11 mouse cellular contexts compared by ENCODE assay signal in the genomic region with DNA sequence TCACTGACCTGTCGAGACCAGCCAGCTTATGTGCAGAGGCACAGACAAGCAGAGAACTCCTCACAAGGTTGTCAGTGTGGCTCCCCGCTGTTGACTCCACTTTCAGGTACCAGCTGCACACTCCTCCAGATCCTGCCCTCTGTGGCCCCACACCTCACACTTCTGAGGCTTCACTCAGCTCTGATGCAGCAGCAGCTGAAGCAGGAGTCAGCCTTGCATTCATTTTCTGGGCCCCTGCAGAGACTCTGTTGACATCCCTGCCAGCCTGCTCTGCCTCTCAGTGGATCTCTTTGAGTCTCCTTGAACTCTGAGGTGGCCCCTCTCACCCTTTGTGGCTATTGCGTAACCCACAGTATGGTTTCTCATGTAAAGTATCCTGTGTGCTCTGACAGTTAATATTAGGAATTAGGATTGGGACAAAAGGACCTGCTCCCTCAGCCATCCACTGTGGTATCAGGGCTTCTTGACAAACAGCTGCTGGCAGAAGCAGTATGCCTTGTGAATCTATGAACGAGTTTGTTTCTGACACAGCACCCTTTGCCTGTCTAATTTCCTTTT. TPM values are rescaled to one million over a fixed set of nuclear protein-coding genes. Genes with fewer than 3 reads are reported as not detected.
DNase-seq lines count a peak whose midpoint lies in the region; ATAC-seq and TF ChIP-seq lines count a peak whose summit lies in the region.
"Had no signal": no experiment of that assay in that cellular context is flagged by ENCODE, and none has a peak within 500 bp of the region (broad histone marks: within the 10 kb centered on the region; RNA-seq: fewer than 3 reads in every experiment).

No protein-coding gene starts in this region.

- H3K27ac ChIP-seq in kidney, embryonic 16.5 days (ENCODE audit: low read length): no peak overlapping the region
- H3K27ac ChIP-seq in hindbrain, embryonic 11.5 days (ENCODE audit: low read depth, low read length): peak overlapping the region; percentile 67
- peak overlapping the region; percentile 53; the same call in 1 of the 2 replicates for H3K27ac ChIP-seq in midbrain, embryonic 15.5 days
- H3K27ac ChIP-seq in cerebellum, adult 2 months (ENCODE audit: insufficient read depth, low read length): no peak overlapping the region

- H3K4me2 ChIP-seq in kidney, embryonic 16.5 days (replicated peaks; ENCODE audit: low read depth, low read length): no peak overlapping the region
- no peak overlapping the region for H3K4me2 ChIP-seq in hindbrain, embryonic 11.5 days (replicated peaks; ENCODE audit: low read depth, low read length)
- H3K4me2 ChIP-seq in midbrain, embryonic 15.5 days: no peak overlapping the region

- no peak for TF ChIP-seq CTCF in cerebellum, adult 2 months (IDR thresholded peaks at IDR 0.05; ENCODE audit: borderline replicate concordance, insufficient read depth, low read depth, low read length)

- 64% methylated on average over 4 of the region's 4 CpGs for WGBS in kidney, embryonic 16.5 days
- WGBS in hindbrain, embryonic 11.5 days: 39% methylated on average over 4 of the region's 4 CpGs
- 34% methylated on average over 4 of the region's 4 CpGs for WGBS in midbrain, embryonic 15.5 days
- 54% methylated on average over 4 of the region's 4 CpGs for WGBS in cerebellum, adult 2 months

- 0 out of 2 replicates have a peak, but pooled peaks cover 3% of the 10 kb centered on the region for H3K4me1 ChIP-seq in kidney, embryonic 16.5 days (ENCODE audit: insufficient read depth, low read length)
- H3K4me1 ChIP-seq in hindbrain, embryonic 11.5 days (replicated peaks; ENCODE audit: control insufficient read depth, insufficient read depth, low read length): peaks cover 6% of the 10 kb centered on the region; the same call in 1 of the 2 replicates
- H3K4me1 ChIP-seq in midbrain, embryonic 15.5 days: peaks cover 16% of the 10 kb centered on the region
- no peaks in the 10 kb centered on the region for H3K4me1 ChIP-seq in cerebellum, adult 2 months (ENCODE audit: control insufficient read depth, insufficient read depth, low read length)

- H3K27me3 ChIP-seq in kidney, embryonic 16.5 days (ENCODE audit: insufficient read depth, low read length): no peaks in the 10 kb centered on the region
- no peaks in the 10 kb centered on the region for H3K27me3 ChIP-seq in hindbrain, embryonic 11.5 days (ENCODE audit: control insufficient read depth, insufficient read depth, low read length)
- H3K27me3 ChIP-seq in midbrain, embryonic 15.5 days (replicated peaks): no peaks in the 10 kb centered on the region
- H3K27me3 ChIP-seq in cerebellum, adult 2 months (ENCODE audit: control insufficient read depth, insufficient read depth, low read length): no peaks in the 10 kb centered on the region; the same call in 1 of the 2 replicates

- no peaks in the 10 kb centered on the region for H3K36me3 ChIP-seq in kidney, embryonic 16.5 days (ENCODE audit: insufficient read depth, low read length)
- H3K36me3 ChIP-seq in hindbrain, embryonic 11.5 days (ENCODE audit: control insufficient read depth, insufficient read depth, low read length): no peaks in the 10 kb centered on the region
- no peaks in the 10 kb centered on the region for H3K36me3 ChIP-seq in midbrain, embryonic 15.5 days (replicated peaks)

- H3K9me3 ChIP-seq in kidney, embryonic 16.5 days (ENCODE audit: low read length): no peaks in the 10 kb centered on the region
- no peaks in the 10 kb centered on the region for H3K9me3 ChIP-seq in hindbrain, embryonic 11.5 days (ENCODE audit: control insufficient read depth, low read length)
- no peaks in the 10 kb centered on the region for H3K9me3 ChIP-seq in midbrain, embryonic 15.5 days

- TF ChIP-seq POLR2A in cerebellum, adult 2 months (IDR thresholded peaks at IDR 0.05; ENCODE audit: borderline replicate concordance, insufficient read depth, low read length): no peak

- no peak for ATAC-seq in kidney, embryonic 16.5 days (ENCODE audit: low FRiP score, low TSS enrichment)
- ATAC-seq in hindbrain, embryonic 11.5 days (ENCODE audit: low FRiP score): peak; percentile 12; the same call in 1 of the 2 replicates
- ATAC-seq in midbrain, embryonic 15.5 days (replicated peaks): no peak
- no peak for ATAC-seq in megakaryocyte-erythroid progenitor cell, adult 5-6 weeks (replicated peaks; ENCODE audit: low FRiP score, low TSS enrichment, poor library complexity, severe bottlenecking)
- ATAC-seq: intestine, postnatal 0 days had no signal

- 0 out of 2 replicates have a peak overlapping the region, but pooled peaks have one; percentile 17 for H3K9ac ChIP-seq in kidney, embryonic 16.5 days (replicated peaks; ENCODE audit: low read length)
- H3K9ac ChIP-seq in hindbrain, embryonic 11.5 days (ENCODE audit: low read depth, low read length): peak overlapping the region; percentile 31; the same call in 1 of the 2 replicates
- no peak overlapping the region for H3K9ac ChIP-seq in midbrain, embryonic 15.5 days

- no peak for DNase-seq in kidney, postnatal 36 days
- DNase-seq in Muller cell, postnatal 12 days (ENCODE audit: inconsistent ontology term): peak; percentile 42
- DNase-seq in hindbrain, embryonic 11.5 days (ENCODE audit: low spot score): peak; percentile 29
- no peak for DNase-seq in cerebellum, adult 9-11 months
- no peak for DNase-seq in cerebellum, adult 2 months
- DNase-seq: cerebellum, adult 9-10 months; lung, postnatal 4 days had no signal

- no peak overlapping the region for H3K4me3 ChIP-seq in kidney, embryonic 16.5 days (ENCODE audit: low read length)
- H3K4me3 ChIP-seq in hindbrain, embryonic 11.5 days (ENCODE audit: low read depth, low read length): no peak overlapping the region
- H3K4me3 ChIP-seq in midbrain, embryonic 15.5 days: no peak overlapping the region
- H3K4me3 ChIP-seq in cerebellum, adult 2 months (replicated peaks; ENCODE audit: insufficient read depth, low read depth, low read length): no peak overlapping the region

RNA-seq across cellular contexts. Expression of gene Fam81a, which starts 32.0 kb away (rescaled TPM):
- polyA plus RNA-seq in kidney, embryonic 16.5 days (2015; fragmentation: Nextera tagmentation; extraction: Ambion mirVana): 14.6 and 14.9 TPM in 2 replicates
- 6.3 and 8.4 TPM in 2 replicates for polyA plus RNA-seq in hindbrain, embryonic 11.5 days (2014; fragmentation: Nextera tagmentation; extraction: Ambion mirVana)
- 8.2 and 8.4 TPM in 2 replicates for polyA plus RNA-seq in midbrain, embryonic 15.5 days (2015; fragmentation: Nextera tagmentation; extraction: Ambion mirVana)
- total RNA-seq in megakaryocyte-erythroid progenitor cell, adult 5-6 weeks (2014; fragmentation: Nextera tagmentation): not detected in 2 replicates
- not detected in 2 replicates for total RNA-seq in megakaryocyte-erythroid progenitor cell, adult 5-6 weeks (2017)
- polyA plus RNA-seq in cerebellum, adult 2 months (2012; rRNA removed): 11.8 and 12.8 TPM in 2 replicates

RNA-seq across cellular contexts. Expression of gene Myo1e, which starts 32.8 kb away (rescaled TPM):
- polyA plus RNA-seq in kidney, embryonic 16.5 days (2015; fragmentation: Nextera tagmentation; extraction: Ambion mirVana): 26.4 and 27.8 TPM in 2 replicates
- polyA plus RNA-seq in hindbrain, embryonic 11.5 days (2014; fragmentation: Nextera tagmentation; extraction: Ambion mirVana): 10.0 and 10.8 TPM in 2 replicates
- polyA plus RNA-seq in midbrain, embryonic 15.5 days (2015; fragmentation: Nextera tagmentation; extraction: Ambion mirVana): 5.3 and 6.1 TPM in 2 replicates
- total RNA-seq in megakaryocyte-erythroid progenitor cell, adult 5-6 weeks (2014; fragmentation: Nextera tagmentation): 2.1 and 2.7 TPM in 2 replicates
- total RNA-seq in megakaryocyte-erythroid progenitor cell, adult 5-6 weeks (2017): 2.3 and 4.0 TPM in 2 replicates
- 7.6 and 8.1 TPM in 2 replicates for polyA plus RNA-seq in cerebellum, adult 2 months (2012; rRNA removed)

Comparison
In these comparisons a context has a peak if more than half of its experiments do, and no peak if none do; other contexts are left out.
1. H3K27ac ChIP-seq: peak in hindbrain, embryonic 11.5 days (single experiment) and midbrain, embryonic 15.5 days (single experiment); none in kidney, embryonic 16.5 days (single experiment) and cerebellum, adult 2 months (single experiment).
2. DNase-seq: peak in Muller cell, postnatal 12 days (single experiment) and hindbrain, embryonic 11.5 days (single experiment); none in kidney, postnatal 36 days (0 of 2), cerebellum, adult 9-11 months (single experiment) and cerebellum, adult 2 months (0 of 2).